Mouse (Mus musculus) neural tube, embryonic 13.5 days (tissue): ENCODE measurements at regions not wholly inside any gene's neighbourhood (a gene's known extent, or its start where the extent isn't known, plus 50 kb on each side); places are given as distances from the start of the nearest gene placed in this dataset.
A peak's percentile ranks its signal among the peaks of the same experiment; 100 is the strongest.

ENCODE experiments used
- ATAC-seq: fragments of 200-750 bp; cut with Nextera tagmentation; 2 replicates; pipeline ENCODE4 v1.8.0; 2017; ENCODE audit warnings: low read depth, mild to moderate bottlenecking, moderate TSS enrichment, moderate library complexity
- H3K27ac ChIP-seq: fragments of 300-500 bp; sonication (generic); replicated peaks from 2 replicates; pipeline ENCODE4 v1.5.1; 2015; ENCODE audit warnings: moderate library complexity, mild to moderate bottlenecking, inconsistent platforms
- H3K27me3 ChIP-seq: fragments of 300-500 bp; sonication (generic); 2 replicates; pipeline ENCODE4 v1.6.1; 2015; ENCODE audit warnings: mild to moderate bottlenecking, inconsistent platforms
- H3K36me3 ChIP-seq: fragments of 300-500 bp; sonication (generic); 2 replicates; pipeline ENCODE4 v1.6.1; 2015; ENCODE audit warnings: mild to moderate bottlenecking, inconsistent platforms
- H3K4me1 ChIP-seq: fragments of 300-500 bp; sonication (generic); replicated peaks from 2 replicates; pipeline ENCODE4 v1.6.1; 2015; ENCODE audit warnings: inconsistent platforms
- H3K4me2 ChIP-seq: fragments of 300-500 bp; sonication (generic); 2 replicates; pipeline ENCODE4 v1.6.1; 2015; ENCODE audit warnings: inconsistent platforms, mild to moderate bottlenecking, moderate library complexity
- H3K4me3 ChIP-seq: fragments of 300-500 bp; sonication (generic); 2 replicates; pipeline ENCODE4 v1.5.1; 2015; ENCODE audit warnings: mild to moderate bottlenecking, inconsistent platforms
- H3K9ac ChIP-seq: fragments of 300-500 bp; sonication (generic); 2 replicates; pipeline ENCODE4 v1.6.1; 2015; ENCODE audit warnings: moderate library complexity, mild to moderate bottlenecking, inconsistent platforms
- H3K9me3 ChIP-seq: fragments of 300-500 bp; sonication (generic); 2 replicates; pipeline ENCODE4 v1.6.1; 2016; ENCODE audit warnings: inconsistent platforms
- WGBS: fragments of 180-500 bp; shearing (Covaris S2); methylation state at CpG from one replicate; pipeline ENCODE4 v1.1.7; 2015; 5-methylcytosine and 5-hydroxymethylcytosine counted together

- Histone ChIP-seq H3K27me3 (no peaks in the 10 kb centered on the region), H3K36me3 (no peaks in the 10 kb centered on the region), H3K4me2 (no peak overlapping the region), H3K9ac (no peak overlapping the region), H3K9me3 (no peaks in the 10 kb centered on the region), H3K4me3 (no peak overlapping the region), H3K4me1 (no peaks in the 10 kb centered on the region), H3K27ac (no peak overlapping the region)
- ATAC-seq: no peak
- WGBS: 77% methylated on average over 2 of the region's 2 CpGs
These were observed 221.0 kb downstream of the Snx13 start for GRCm38 (mm10) chr12:35268006-35268405.

- Histone ChIP-seq H3K4me2 (no peak overlapping the region), H3K36me3 (no peaks in the 10 kb centered on the region), H3K27ac (no peak overlapping the region), H3K9ac (no peak overlapping the region), H3K4me3 (no peak overlapping the region), H3K4me1 (no peaks in the 10 kb centered on the region), H3K27me3 (no peaks in the 10 kb centered on the region), H3K9me3 (0 out of 2 replicates have a peak, but pooled peaks cover 2% of the 10 kb centered on the region)
- no peak for ATAC-seq
- 56% methylated on average over 6 of the region's 6 CpGs for WGBS
These were observed 220.2 kb downstream of the Snx13 start for GRCm38 (mm10) chr12:35267023-35267654.

- Histone ChIP-seq H3K4me2 (no peak overlapping the region), H3K27ac (no peak overlapping the region), H3K36me3 (no peaks in the 10 kb centered on the region), H3K9me3 (0 out of 2 replicates have a peak, but pooled peaks cover 3% of the 10 kb centered on the region), H3K4me1 (no peaks in the 10 kb centered on the region), H3K27me3 (no peaks in the 10 kb centered on the region), H3K9ac (no peak overlapping the region), H3K4me3 (no peak overlapping the region)
- no peak for ATAC-seq
These were observed 212.8 kb downstream of the Snx13 start for GRCm38 (mm10) chr12:35259781-35260180.

- Histone ChIP-seq H3K9ac (no peak overlapping the region), H3K9me3 (no peaks in the 10 kb centered on the region), H3K36me3 (no peaks in the 10 kb centered on the region), H3K27ac (no peak overlapping the region), H3K4me2 (no peak overlapping the region), H3K4me3 (no peak overlapping the region), H3K27me3 (no peaks in the 10 kb centered on the region), H3K4me1 (no peaks in the 10 kb centered on the region)
- WGBS: 81% methylated on average over 2 of the region's 2 CpGs
- ATAC-seq: no peak
These were observed 208.9 kb downstream of the Snx13 start for GRCm38 (mm10) chr12:35255723-35256401.

GRCm38 (mm10) chr12:35248476-35248875 lies 201.5 kb downstream of the Snx13 start:
- Histone ChIP-seq H3K4me1 (no peaks in the 10 kb centered on the region), H3K36me3 (no peaks in the 10 kb centered on the region), H3K4me3 (no peak overlapping the region), H3K9ac (no peak overlapping the region), H3K9me3 (no peaks in the 10 kb centered on the region), H3K27me3 (no peaks in the 10 kb centered on the region), H3K27ac (no peak overlapping the region), H3K4me2 (no peak overlapping the region)
- WGBS: 90% methylated on average over 5 of the region's 5 CpGs
- ATAC-seq: no peak

GRCm38 (mm10) chr12:35246226-35247014 lies 199.4 kb downstream of the Snx13 start:
- Histone ChIP-seq H3K9ac (no peak overlapping the region), H3K4me3 (no peak overlapping the region), H3K9me3 (no peaks in the 10 kb centered on the region), H3K4me2 (no peak overlapping the region), H3K27me3 (no peaks in the 10 kb centered on the region), H3K27ac (no peak overlapping the region), H3K36me3 (no peaks in the 10 kb centered on the region), H3K4me1 (no peaks in the 10 kb centered on the region)
- WGBS: 85% methylated on average over 5 of the region's 5 CpGs
- no peak for ATAC-seq

GRCm38 (mm10) chr12:35232322-35232673 lies 185.3 kb downstream of the Snx13 start:
- Histone ChIP-seq H3K9ac (no peak overlapping the region), H3K27ac (peak overlapping the region; percentile 70), H3K4me3 (no peak overlapping the region), H3K4me1 (peaks cover 16% of the 10 kb centered on the region), H3K27me3 (no peaks in the 10 kb centered on the region), H3K9me3 (no peaks in the 10 kb centered on the region), H3K4me2 (no peak overlapping the region), H3K36me3 (no peaks in the 10 kb centered on the region)
- WGBS: 45% methylated on average over 2 of the region's 2 CpGs
- peak; percentile 83; the same call in 1 of the 2 replicates for ATAC-seq

GRCm38 (mm10) chr12:35231414-35232321 lies 184.7 kb downstream of the Snx13 start:
- Histone ChIP-seq H3K9me3 (no peaks in the 10 kb centered on the region), H3K4me1 (peaks cover 16% of the 10 kb centered on the region), H3K4me3 (no peak overlapping the region), H3K27me3 (no peaks in the 10 kb centered on the region), H3K4me2 (no peak overlapping the region), H3K36me3 (no peaks in the 10 kb centered on the region), H3K27ac (peak overlapping the region; percentile 67), H3K9ac (no peak overlapping the region)
- ATAC-seq: peak; percentile 84

- H3K27me3 ChIP-seq: no peaks in the 10 kb centered on the region
- ATAC-seq: no peak
- no peaks in the 10 kb centered on the region for H3K9me3 ChIP-seq
- H3K9ac ChIP-seq: no peak overlapping the region
- H3K4me3 ChIP-seq: no peak overlapping the region
- H3K4me1 ChIP-seq: no peaks in the 10 kb centered on the region
- no peaks in the 10 kb centered on the region for H3K36me3 ChIP-seq
- H3K27ac ChIP-seq: no peak overlapping the region
- H3K4me2 ChIP-seq: no peak overlapping the region
These were observed 173.4 kb downstream of the Snx13 start for GRCm38 (mm10) chr12:35220429-35220828.

- Histone ChIP-seq H3K36me3 (no peaks in the 10 kb centered on the region), H3K4me2 (no peak overlapping the region), H3K4me3 (no peak overlapping the region), H3K27ac (no peak overlapping the region), H3K9me3 (no peaks in the 10 kb centered on the region), H3K9ac (no peak overlapping the region), H3K4me1 (no peaks in the 10 kb centered on the region), H3K27me3 (no peaks in the 10 kb centered on the region)
- ATAC-seq: no peak
These were observed 173.0 kb downstream of the Snx13 start for GRCm38 (mm10) chr12:35220002-35220401.

GRCm38 (mm10) chr12:35216725-35217124 lies 169.7 kb downstream of the Snx13 start:
- no peak overlapping the region for H3K9ac ChIP-seq
- no peak overlapping the region for H3K27ac ChIP-seq
- H3K4me3 ChIP-seq: no peak overlapping the region
- no peaks in the 10 kb centered on the region for H3K27me3 ChIP-seq
- no peak overlapping the region for H3K4me2 ChIP-seq
- H3K4me1 ChIP-seq: no peaks in the 10 kb centered on the region
- no peak for ATAC-seq
- H3K9me3 ChIP-seq: no peaks in the 10 kb centered on the region
- H3K36me3 ChIP-seq: no peaks in the 10 kb centered on the region
- 86% methylated on average over 2 of the region's 2 CpGs for WGBS

GRCm38 (mm10) chr12:35209399-35209798 lies 162.4 kb downstream of the Snx13 start:
- no peak overlapping the region for H3K9ac ChIP-seq
- H3K36me3 ChIP-seq: no peaks in the 10 kb centered on the region
- no peak for ATAC-seq
- H3K4me3 ChIP-seq: no peak overlapping the region
- no peaks in the 10 kb centered on the region for H3K27me3 ChIP-seq
- H3K4me1 ChIP-seq: no peaks in the 10 kb centered on the region
- no peak overlapping the region for H3K27ac ChIP-seq
- no peaks in the 10 kb centered on the region for H3K9me3 ChIP-seq
- no peak overlapping the region for H3K4me2 ChIP-seq
